Mouse (Mus musculus): ENCODE data around the gene Proser2.

GRCm38 (mm10) chr2:6098924-6099323, 31.1 kb downstream of the Proser2 start:
- TF ChIP-seq CTCF (IDR thresholded peaks at IDR 0.05; ENCODE audit: low read depth, low read length) (no peak), GATA2 (IDR thresholded peaks at IDR 0.05; ENCODE audit: borderline replicate concordance, low read depth, low read length) (no peak), GATA1 (IDR thresholded peaks at IDR 0.05; ENCODE audit: borderline replicate concordance, low read length) (no peak), TAL1 (conservative IDR thresholded peaks at IDR 0.05; ENCODE audit: low read depth, low read length) (no peak)

Measured in G1E (cell line).